Mouse (Mus musculus) urinary bladder, postnatal 10 days (tissue): Measurements from ENCODE around the gene Gm1993.
"Not testable (repeated sequence)": the region's sequence is repeated elsewhere in the genome, so short reads cannot be mapped to it uniquely, and the experiment has no call there.

Experiments used
- DNase-seq: peaks from one replicate; pipeline ENCODE4 v3.0.0; 2022; ENCODE audit warnings: low spot score

The Gm1993 gene

DNA sequence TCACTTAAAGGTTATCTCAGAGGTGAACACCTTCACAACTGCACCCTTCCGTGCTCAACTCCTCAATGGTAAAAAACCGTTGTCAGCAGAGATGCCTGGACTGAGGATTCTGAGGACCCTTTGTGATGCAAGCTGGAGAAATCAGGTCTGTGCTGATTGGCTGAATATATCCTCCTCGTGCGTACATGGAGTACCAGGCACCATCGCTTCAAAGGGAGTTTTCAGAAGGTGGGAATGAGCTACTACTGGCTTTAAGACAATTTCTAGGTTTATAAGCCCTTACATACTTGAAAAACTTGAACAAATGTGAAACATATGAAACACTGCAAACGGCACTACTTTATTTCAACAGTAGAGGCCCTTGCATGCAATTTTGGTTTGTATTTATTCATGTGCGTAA is at the start of gene Gm1993:
TSS of gene Gm1993 (minus strand) at position 101 of the 400 bp plus-strand sequence.
- not testable (repeated sequence) for DNase-seq
